Mouse (Mus musculus) fibroblast of lung, adult 2 months (primary cell): ENCODE results near the gene Tuba1c.
"Not testable (repeated sequence)": the region's sequence is repeated elsewhere in the genome, so short reads cannot be mapped to it uniquely, and the experiment has no call there.

Experiments used
- DNase-seq: peaks from one replicate; pipeline ENCODE4 v3.0.0-alpha.2; 2011; ENCODE audit warnings: low read depth

Tuba1c gene

DNA sequence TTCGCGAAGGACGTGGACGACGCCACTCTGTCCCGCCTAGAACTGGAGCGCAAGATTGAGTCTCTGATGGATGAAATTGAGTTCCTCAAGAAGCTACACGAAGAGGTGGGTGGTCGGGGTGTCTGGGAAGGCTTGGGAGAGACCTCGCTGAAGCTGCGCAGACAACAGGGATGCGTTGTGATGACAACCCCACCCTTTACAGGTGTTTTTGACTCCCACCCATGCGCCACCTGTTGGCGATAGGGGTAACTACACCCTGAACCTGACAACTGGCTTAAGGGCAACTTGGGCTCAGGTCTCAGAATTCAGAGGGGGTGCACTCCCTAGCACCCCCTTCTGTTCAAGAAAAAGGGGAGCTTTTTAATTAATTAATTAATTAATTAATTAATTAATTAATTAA is 26.6 kb downstream of the Tuba1c start:
- DNase-seq, result no peak

DNA sequence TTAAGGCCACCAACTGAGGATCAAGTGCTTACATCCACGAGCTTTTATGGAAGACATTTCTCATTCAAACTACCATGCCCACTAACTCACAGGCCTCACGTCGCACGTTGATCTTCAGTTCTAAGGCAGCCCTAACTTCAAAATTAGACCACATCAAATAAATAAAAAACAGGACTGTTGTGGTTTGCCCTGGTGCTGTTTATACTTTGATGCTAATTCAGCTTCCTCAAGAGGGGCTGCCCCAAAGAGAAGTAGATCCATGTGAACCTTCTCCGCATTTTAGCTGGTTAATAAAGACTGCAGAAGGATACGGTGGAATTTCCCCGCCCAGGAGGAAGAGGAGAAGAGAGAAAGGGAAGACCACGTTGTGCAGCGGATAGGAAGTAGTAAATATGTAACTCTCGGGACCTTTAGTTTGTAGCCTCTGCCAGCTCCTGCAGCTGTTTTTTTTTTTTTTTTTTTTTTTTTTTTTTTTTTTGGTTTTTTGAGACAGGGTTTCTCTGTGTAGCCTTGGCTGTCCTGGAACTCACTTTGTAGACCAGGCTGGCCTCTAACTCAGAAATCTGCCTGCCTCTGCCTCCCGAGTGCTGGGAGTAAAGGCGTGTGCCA is 36.0 kb downstream of the Tuba1c start:
- DNase-seq, result no peak

DNA sequence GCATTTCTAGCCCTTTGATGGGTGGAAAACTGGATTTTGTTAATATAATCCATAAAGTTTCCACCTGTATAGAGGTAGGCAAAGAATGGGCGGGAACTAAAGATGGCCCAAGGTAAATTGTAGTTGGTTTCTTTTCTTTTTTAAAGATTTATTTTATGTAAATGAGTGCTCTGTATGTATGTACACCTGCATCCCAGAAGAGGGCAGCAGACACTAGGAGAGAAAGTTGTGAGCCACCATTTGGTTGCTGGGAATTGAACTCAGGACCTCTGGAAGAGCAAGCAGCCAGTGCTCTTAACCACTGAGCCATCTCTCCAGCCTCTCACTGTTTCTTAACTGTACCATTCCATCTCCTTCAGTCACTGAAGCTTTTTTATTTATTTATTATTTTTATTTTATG is 42.3 kb downstream of the Tuba1c start:
- no peak for DNase-seq

DNA sequence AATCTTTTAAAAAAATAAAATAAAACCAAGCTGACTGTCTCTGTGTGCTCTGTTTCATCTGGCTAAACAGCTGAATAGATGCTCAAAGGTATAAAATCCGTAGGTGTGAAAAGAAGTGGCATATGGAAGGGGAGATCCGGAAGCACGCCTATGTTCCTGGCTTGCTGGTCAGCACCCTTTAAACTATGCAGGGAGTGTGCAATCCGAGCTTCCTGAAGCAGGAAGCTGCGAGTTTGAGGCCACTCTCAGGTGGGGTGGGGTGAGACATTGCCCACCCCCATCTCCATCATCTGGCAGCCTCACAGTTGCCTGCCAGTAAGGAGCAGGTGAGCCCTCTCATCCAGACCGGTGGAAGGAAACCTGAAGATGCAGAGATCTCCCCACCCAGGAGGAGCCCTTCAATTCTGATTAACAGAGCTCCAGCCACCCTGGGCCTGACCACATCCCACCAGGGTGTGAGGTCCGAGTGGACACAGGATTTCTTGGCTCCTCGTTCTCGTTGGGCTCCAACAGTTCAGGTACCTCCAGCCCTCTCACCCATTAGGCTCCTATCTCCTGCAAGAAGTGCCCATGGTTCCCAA is 44.4 kb downstream of the Tuba1c start, which contains the start of gene Troap:
Gene Troap, plus strand, starts transcription at position 557 of the 581 bp plus-strand sequence.
- DNase-seq, result no peak

DNA sequence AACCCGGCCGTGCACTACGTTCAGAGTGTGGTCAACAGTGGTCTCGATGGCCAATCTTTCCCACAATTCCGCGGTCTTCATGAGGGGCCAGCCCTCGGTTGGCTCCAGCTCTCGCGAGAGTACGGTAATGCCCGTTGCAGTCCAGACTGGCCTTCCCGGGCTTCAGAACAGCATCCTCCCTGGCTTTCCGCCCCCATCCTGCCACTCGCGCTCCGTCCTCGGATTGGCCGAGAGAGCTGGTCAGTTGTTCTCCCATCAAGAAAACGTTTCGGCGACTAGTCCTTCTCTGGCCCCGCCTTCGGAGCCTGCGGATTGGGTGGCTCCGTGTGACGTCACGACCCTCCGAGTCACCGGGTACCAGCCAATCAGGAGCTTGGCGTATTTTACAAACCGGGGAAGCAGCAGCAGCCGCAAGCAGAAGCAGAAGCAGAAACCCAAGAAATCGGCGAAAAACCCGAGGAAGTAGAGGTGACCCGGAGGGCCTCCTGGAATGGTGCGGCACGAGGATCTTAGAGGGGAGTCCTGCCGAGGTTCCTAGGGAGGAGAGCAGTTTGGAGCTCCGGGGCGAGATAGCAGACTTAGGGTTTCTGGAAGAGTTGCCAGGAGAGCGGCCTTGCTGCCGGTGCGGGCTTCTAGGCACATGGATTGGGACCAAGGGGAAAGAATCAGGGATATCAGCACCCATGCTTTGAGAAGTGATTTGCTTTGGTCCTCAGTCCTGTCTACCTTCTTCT is 45.1 kb downstream of the Tuba1c start:
- peak; percentile 99 for DNase-seq

DNA sequence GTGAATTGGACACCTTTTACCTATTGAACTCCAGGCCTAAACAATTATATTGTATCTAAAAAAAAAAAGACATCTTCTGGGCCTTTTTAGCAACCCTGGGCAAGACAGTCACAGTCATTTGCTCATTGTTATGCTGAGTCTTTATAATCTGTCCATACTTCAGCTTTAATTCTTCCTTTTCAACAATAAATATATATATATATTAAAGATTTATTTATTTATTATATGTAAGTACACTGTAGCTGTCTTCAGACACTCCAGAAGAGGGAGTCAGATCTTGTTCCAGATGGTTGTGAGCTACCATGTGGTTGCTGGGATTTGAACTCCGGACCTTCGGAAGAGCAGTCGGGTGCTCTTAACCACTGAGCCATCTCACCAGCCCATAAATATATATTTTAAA is 46.3 kb downstream of the Tuba1c start:
- DNase-seq, result not testable (repeated sequence)

DNA sequence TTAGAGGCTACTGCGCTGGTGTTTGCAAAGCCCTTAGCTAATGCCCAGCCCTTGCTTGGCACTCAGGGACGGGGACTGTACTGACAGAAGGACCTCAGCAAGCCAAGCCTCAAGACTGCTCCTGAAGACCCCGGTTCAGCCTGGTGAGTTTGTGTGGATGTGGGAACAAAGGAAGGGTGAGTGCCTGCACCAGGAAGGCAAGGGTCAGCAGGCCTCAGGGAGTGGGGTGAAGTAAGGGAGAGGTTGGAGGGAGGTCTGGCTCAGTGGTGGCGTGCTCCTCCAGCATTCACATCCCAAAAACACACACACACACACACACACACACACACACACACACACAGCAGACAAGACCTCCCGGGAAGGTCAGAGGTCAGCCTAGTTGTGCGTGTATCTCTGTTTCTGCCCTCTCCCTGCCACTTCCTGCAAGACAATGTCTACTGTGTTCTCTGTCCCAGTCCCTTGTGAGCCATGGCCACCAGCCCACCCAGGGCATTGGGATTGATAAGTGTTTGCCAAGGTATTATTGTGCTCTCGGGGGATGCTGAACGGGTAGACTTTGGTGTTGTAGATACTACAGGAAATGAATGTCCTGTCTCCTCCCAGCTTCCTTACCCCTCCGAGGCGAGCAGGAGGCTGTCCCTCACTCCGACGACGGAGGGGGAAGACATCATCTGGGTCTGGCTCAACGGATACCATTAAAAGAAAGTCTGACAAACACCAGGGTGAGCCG is 48.7 kb downstream of the Tuba1c start:
- DNase-seq, result no peak

DNA sequence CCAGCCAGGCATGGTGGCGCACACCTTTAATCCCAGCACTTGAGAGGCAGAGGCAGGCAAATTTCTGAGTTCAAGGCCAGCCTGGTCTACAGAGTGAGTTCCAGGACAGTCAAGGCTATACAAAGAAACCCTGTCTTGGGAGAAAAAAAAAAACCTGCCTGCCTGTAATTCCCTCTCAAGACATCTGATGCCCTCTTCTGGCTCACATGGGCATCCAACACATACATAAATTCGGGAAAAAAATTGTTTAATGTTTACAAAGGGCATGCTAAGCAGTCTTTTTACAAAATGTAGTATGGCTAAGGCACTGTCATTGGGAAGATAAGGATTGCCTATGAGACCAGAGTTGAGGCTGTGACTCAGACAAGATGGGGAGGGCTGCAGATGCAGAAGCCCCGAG is 50.1 kb downstream of the Tuba1c start:
- no peak for DNase-seq

DNA sequence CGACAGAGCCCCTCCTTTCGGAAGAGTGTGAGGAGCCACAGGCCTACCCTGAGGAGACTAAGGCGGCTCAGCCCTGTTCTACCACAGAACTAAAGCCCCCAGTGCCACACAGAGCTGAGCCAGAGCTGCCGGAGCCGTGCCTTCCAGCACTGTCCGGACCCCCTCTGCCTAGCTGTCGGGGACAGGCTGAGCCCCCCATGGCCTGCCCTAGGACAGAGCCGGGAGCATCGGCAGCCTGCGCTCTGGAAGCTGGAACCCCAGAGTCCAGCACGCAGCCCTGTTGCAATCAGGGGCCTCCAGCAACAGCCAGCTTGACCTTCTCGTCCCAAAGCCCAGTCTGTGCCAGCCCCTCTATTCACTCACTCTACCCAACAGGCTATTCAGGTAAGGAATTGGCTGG is 52.6 kb downstream of the Tuba1c start:
- no peak for DNase-seq

DNA sequence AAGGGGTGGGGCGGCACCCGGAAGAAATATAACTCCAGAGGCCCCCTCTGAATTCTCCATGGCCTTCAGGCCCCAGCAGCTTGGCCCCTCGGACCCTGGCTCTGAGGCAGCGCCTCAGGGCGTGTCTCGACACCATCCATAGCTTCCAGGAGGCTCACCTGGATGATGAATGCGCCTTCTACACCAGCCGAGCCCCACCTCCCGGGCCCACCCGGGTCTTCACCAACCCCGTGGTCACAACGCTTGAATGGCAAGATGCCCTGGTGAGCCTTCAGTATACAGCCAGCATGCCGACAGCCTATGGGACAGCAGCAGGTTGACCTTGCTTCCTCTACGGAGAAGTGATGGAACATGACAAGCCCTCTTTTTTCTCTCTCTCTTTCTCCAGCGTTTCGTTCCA is 53.1 kb downstream of the Tuba1c start:
- no peak for DNase-seq

DNA sequence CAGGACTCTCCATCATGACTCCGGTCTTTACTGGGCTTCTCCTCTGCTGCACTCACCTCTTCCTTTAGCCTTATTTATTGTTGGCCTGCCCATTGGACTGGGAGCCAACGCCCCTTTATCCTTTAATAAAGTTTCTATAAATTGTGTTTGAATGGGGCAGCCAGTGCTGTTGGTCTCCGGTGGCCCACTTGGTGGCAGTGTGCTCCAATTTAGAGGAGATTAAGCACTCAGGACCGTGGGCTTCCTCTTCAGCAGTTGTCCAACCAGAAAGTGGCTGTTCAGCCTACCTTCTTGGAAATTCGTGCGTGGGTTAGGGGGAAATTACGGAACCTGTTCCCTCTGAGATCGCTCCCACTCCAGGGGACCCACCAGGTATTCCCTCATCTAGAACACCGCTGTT is 53.6 kb downstream of the Tuba1c start:
- DNase-seq, result no peak

DNA sequence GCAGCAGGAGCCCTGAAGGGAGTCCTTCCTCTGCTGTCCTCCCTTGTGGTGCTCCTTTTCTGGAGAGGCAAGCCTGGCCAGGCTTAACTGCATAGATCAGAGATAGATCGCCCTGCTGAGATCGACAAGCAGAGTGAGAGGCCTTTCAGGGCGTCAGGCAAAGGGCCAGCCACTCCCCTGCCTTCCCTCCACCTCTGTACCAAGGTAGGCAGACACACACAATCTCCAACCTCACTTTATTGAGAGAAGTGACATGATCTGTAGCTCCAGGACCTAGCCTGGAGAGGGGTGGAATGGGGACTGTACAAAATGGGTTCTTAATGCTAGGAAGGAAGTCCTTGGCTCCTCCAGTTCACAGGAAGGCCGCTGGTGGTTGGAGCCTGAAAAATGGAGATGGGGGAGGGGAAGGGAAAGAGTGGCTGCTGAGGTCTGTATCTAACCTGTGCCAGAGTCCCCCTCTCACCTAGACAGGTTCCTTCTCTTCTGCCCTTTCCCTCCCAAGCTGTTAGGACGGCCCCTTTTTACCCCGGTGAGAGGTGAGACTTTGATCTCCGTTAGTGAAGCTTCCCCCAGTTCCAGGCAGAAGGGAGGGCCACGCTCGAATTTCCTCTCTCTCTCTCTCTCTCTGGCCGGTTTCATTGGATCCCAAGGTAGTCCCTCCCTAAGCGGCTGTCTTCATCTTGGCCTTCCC is 54.3 kb downstream of the Tuba1c start:
- no peak for DNase-seq

DNA sequence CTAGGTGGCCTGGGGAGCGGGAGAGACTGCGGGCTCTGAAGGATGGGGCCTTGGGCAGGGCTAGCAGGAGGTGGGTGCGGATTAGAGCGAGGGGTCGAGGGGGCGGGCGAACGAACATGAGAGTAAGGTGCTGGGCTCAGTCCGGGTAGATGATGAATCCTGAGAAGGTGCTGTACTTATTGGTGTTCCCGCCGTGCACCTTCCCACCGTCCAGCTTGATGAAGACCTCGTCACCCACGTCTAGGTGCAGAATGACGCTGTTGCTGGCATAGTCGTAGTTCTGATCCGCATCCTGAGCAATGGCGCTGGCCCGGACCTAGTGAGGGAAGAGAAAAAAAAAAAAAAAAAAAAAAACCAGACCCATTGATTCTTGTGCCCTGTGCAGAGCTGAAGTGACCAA is 54.9 kb downstream of the Tuba1c start:
- no peak for DNase-seq

DNA sequence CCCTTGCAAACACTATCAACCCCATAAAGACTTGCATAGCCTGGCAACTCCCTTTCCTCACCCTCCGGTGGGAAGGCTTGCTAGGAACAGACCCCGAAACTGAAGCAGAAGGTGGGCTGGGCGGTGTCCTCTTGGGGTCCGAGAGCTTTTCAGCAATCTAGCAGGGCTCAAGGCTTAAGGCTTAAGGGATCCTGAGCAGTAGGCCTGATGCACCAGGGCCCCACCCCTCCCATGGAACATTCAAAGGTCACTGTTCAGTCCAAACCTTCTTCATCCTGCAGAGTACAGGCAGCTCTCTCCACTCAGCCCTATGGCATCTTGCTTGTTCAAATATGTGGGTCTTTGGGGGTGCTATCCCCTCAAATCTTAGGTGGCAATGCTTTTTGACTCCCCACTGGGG is 56.3 kb downstream of the Tuba1c start:
- no peak for DNase-seq

DNA sequence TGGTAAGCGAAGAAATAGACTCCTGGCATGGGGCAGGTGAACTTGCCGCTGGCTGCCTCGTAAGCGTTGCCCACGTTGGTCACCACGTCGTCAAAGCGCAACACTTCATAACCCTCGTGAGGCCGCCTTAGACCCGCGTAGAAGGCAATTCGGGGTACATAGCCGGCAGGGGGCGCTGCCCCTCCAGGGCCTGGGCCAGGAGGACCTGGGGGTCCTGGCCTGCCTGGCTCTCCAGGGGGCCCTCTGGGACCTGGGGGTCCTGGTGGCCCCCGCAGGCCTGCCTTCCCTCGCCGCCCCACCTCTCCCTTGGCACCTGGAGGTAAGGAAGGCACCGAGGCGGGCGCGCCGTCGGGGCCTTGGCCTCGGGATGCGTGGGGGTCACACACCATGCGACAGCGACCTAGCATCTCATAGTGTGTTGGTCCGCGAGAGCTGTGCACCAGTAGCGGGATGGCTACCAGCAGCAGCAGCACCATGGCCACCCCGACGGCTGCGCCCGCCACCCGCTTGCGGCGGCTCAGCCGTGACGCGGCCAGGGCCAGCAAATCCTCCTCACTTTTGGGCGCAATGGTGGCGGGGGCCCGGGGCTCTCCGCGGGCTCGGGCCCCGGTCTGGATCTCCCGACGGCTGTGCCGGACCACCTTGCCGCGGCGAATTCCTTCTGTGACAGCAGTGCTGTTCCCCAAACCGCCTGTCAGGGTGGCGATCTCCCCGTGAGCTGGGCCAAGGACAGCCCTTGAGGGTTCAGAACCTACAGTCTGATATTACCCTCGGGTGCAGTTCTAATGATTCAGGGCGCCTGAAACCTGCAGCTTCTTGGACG is 57.8 kb downstream of the Tuba1c start, which contains the start of gene C1ql4:
Gene C1ql4, minus strand, starts transcription at position 565 of the 823 bp plus-strand sequence.
- no peak for DNase-seq
